Mouse (Mus musculus) MEL (cell line): ENCODE results near the gene Ppil2. TPM values are rescaled to one million over a fixed set of nuclear protein-coding genes. Genes with fewer than 3 reads are reported as not detected.
A peak's percentile ranks its signal among the peaks of the same experiment; 100 is the strongest.

ENCODE experiments used
- DNase-seq: peaks from one replicate; pipeline ENCODE4 v3.0.0; 2011; ENCODE audit warnings: low read depth, low spot score
- H3K27ac ChIP-seq: 2 replicates; pipeline ENCODE4 v1.5.1; 2012; ENCODE audit warnings: low read depth, mild to moderate bottlenecking, control low read depth, low read length, moderate library complexity; ENCODE audit not compliant: control insufficient read depth
- H3K27me3 ChIP-seq, 2 experiments: fragments of 150-350 bp in 1 of 2; sonication (generic) in 1 of 2; 2 replicates each; pipeline ENCODE4 v1.6.1; 2012; ENCODE audit warnings: low read length in 2 of 2, mild to moderate bottlenecking in 2 of 2, improper control_type of control experiment in 1 of 2, moderate library complexity in 1 of 2; ENCODE audit not compliant: insufficient read depth in 2 of 2, control insufficient read depth in 1 of 2
- H3K36me3 ChIP-seq, 2 experiments: 2 replicates each; pipeline ENCODE4 v1.6.1; 2012 to 2014; ENCODE audit warnings: low read length in 2 of 2, improper control_type of control experiment in 1 of 2, inconsistent platforms in 1 of 2, mild to moderate bottlenecking in 1 of 2; ENCODE audit not compliant: insufficient read depth in 2 of 2, control insufficient read depth in 1 of 2
- H3K4me1 ChIP-seq, 2 experiments: fragments of 150-350 bp in 1 of 2; sonication (generic) in 1 of 2; 2 replicates each; pipeline ENCODE4 v1.6.1; 2012; ENCODE audit warnings: low read length in 2 of 2, improper control_type of control experiment in 1 of 2, mild to moderate bottlenecking in 1 of 2; ENCODE audit not compliant: insufficient read depth in 2 of 2, control insufficient read depth in 1 of 2
- H3K4me3 ChIP-seq, 2 experiments: fragments of 150-350 bp in 1 of 2; sonication (generic) in 1 of 2; 2 replicates each; pipeline ENCODE4 v1.5.1; 2012; ENCODE audit warnings: low read depth in 2 of 2, low read length in 2 of 2, mild to moderate bottlenecking in 2 of 2, moderate library complexity in 2 of 2, control low read depth in 1 of 2, improper control_type of control experiment in 1 of 2; ENCODE audit not compliant: control insufficient read depth in 1 of 2, insufficient read depth in 1 of 2
- H3K79me2 ChIP-seq: 2 replicates; pipeline ENCODE4 v1.6.1; 2012; ENCODE audit warnings: mild to moderate bottlenecking, low read length, moderate library complexity; ENCODE audit not compliant: control insufficient read depth, poor library complexity, insufficient read depth
- H3K9ac ChIP-seq: 2 replicates; pipeline ENCODE4 v1.6.1; 2012; ENCODE audit warnings: low read depth, mild to moderate bottlenecking, control low read depth, low read length, moderate library complexity; ENCODE audit not compliant: control insufficient read depth, poor library complexity, severe bottlenecking
- H3K9me3 ChIP-seq: fragments of 150-350 bp; sonication (generic); replicated peaks from 2 replicates; pipeline ENCODE4 v1.6.1; 2012; ENCODE audit warnings: mild to moderate bottlenecking, low read length, improper control_type of control experiment, moderate library complexity; ENCODE audit not compliant: insufficient read depth
- BHLHE40 ChIP-seq: IDR thresholded peaks from 2 replicates; pipeline ENCODE4 v1.6.1; 2012; ENCODE audit warnings: low read depth, mild to moderate bottlenecking, inconsistent platforms, low read length, improper control_type of control experiment, borderline replicate concordance
- CHD1 ChIP-seq: IDR thresholded peaks from 2 replicates; pipeline ENCODE4 v1.6.1; 2012; ENCODE audit warnings: low read depth, mild to moderate bottlenecking, inconsistent platforms, low read length, improper control_type of control experiment
- CTCF ChIP-seq, 3 experiments: IDR thresholded peaks in 2 of 3; conservative IDR thresholded peaks in 1 of 3; 2 replicates each; pipeline ENCODE4 v1.5.1; 2011 to 2012; ENCODE audit warnings: low read length in 3 of 3, low read depth in 2 of 3, mild to moderate bottlenecking in 2 of 3, improper control_type of control experiment in 1 of 3, inconsistent platforms in 1 of 3, mixed read lengths in 1 of 3, moderate library complexity in 1 of 3; ENCODE audit not compliant: control insufficient read depth in 1 of 3, insufficient read depth in 1 of 3, poor library complexity in 1 of 3, severe bottlenecking in 1 of 3
- E2F4 ChIP-seq: IDR thresholded peaks from 2 replicates; pipeline ENCODE4 v1.6.1; 2011; ENCODE audit warnings: low read depth, low read length, improper control_type of control experiment, borderline replicate concordance
- ELF1 ChIP-seq: IDR thresholded peaks from 2 replicates; pipeline ENCODE4 v1.6.1; 2014; ENCODE audit warnings: low read depth, mild to moderate bottlenecking, inconsistent platforms, low read length, improper control_type of control experiment, moderate library complexity
- EP300 ChIP-seq, 2 experiments: IDR thresholded peaks; 2 replicates each; pipeline ENCODE4 v1.6.1; 2011; ENCODE audit warnings: improper control_type of control experiment in 2 of 2, low read length in 2 of 2, low read depth in 1 of 2, mild to moderate bottlenecking in 1 of 2
- GABPA ChIP-seq: IDR thresholded peaks from 2 replicates; pipeline ENCODE4 v1.6.1; 2012; ENCODE audit warnings: low read depth, mild to moderate bottlenecking, inconsistent platforms, low read length, improper control_type of control experiment, moderate library complexity
- GATA1 ChIP-seq: IDR thresholded peaks from 2 replicates; pipeline ENCODE4 v1.6.1; 2011; ENCODE audit warnings: low read depth, low read length, improper control_type of control experiment
- HCFC1 ChIP-seq: IDR thresholded peaks from 2 replicates; pipeline ENCODE4 v1.6.1; 2012; ENCODE audit warnings: low read depth, mild to moderate bottlenecking, inconsistent platforms, low read length, improper control_type of control experiment, moderate library complexity
- KAT2A ChIP-seq: conservative IDR thresholded peaks from 2 replicates; pipeline ENCODE4 v1.6.1; 2012; ENCODE audit warnings: low read depth, low read length, improper control_type of control experiment, inconsistent platforms
- MAX ChIP-seq: IDR thresholded peaks from 2 replicates; pipeline ENCODE4 v1.6.1; 2011; ENCODE audit warnings: low read length, improper control_type of control experiment
- MXI1 ChIP-seq: IDR thresholded peaks from 2 replicates; pipeline ENCODE4 v1.6.1; 2011; ENCODE audit warnings: mild to moderate bottlenecking, low read depth, low read length, improper control_type of control experiment
- MYB ChIP-seq: IDR thresholded peaks from 2 replicates; pipeline ENCODE4 v1.6.1; 2011; ENCODE audit warnings: mild to moderate bottlenecking, low read depth, low read length, improper control_type of control experiment
- MYC ChIP-seq: IDR thresholded peaks from 2 replicates; pipeline ENCODE4 v1.6.1; 2011; ENCODE audit warnings: low read depth, mild to moderate bottlenecking, low read length, improper control_type of control experiment, moderate library complexity
- NELFE ChIP-seq: IDR thresholded peaks from 2 replicates; pipeline ENCODE4 v1.6.1; 2011; ENCODE audit warnings: low read depth, low read length, improper control_type of control experiment
- POLR2A ChIP-seq, 2 experiments: IDR thresholded peaks; 2 replicates each; pipeline ENCODE4 v1.6.1; 2011 to 2012; ENCODE audit warnings: low read length in 2 of 2, mild to moderate bottlenecking in 2 of 2, control low read depth in 1 of 2, improper control_type of control experiment in 1 of 2, low read depth in 1 of 2, moderate library complexity in 1 of 2; ENCODE audit not compliant: control insufficient read depth in 1 of 2, insufficient read depth in 1 of 2, poor library complexity in 1 of 2
- POLR2AphosphoS2 ChIP-seq: IDR thresholded peaks from 2 replicates; pipeline ENCODE4 v1.6.1; 2011; ENCODE audit warnings: low read length, improper control_type of control experiment
- POLR2AphosphoS5 ChIP-seq: IDR thresholded peaks from 2 replicates; pipeline ENCODE4 v1.6.1; 2012; ENCODE audit warnings: low read depth, borderline replicate concordance, mild to moderate bottlenecking, inconsistent platforms, low read length, moderate library complexity, mixed read lengths
- RAD21 ChIP-seq: IDR thresholded peaks from 2 replicates; pipeline ENCODE4 v1.6.1; 2011; ENCODE audit warnings: mild to moderate bottlenecking, low read depth, low read length, improper control_type of control experiment
- TBP ChIP-seq: IDR thresholded peaks from 2 replicates; pipeline ENCODE4 v1.8.0; 2011; ENCODE audit warnings: low read depth, low read length, improper control_type of control experiment
- ZC3H11A ChIP-seq: IDR thresholded peaks from 2 replicates; pipeline ENCODE4 v1.6.1; 2012; ENCODE audit warnings: low read depth, mild to moderate bottlenecking, inconsistent platforms, low read length, improper control_type of control experiment
- ZNF384 ChIP-seq: IDR thresholded peaks from 2 replicates; pipeline ENCODE4 v1.6.1; 2012; ENCODE audit warnings: low read depth, mild to moderate bottlenecking, inconsistent platforms, low read length, improper control_type of control experiment
- polyA plus RNA-seq, 2 experiments: library from polyadenylated mRNA; stranded (reverse) in 1 of 2; unstranded in 1 of 2; fragments of >175 nt in 1 of 2; fragments of >200 nt in 1 of 2; gene quantifications; 2 replicates each; pipeline versions ENCODE4 v1.2.1 to v1.2.4; 2012; ENCODE audit warnings: low replicate concordance in 2 of 2, low read depth in 1 of 2; ENCODE audit not compliant: insufficient read length in 2 of 2, insufficient read depth in 1 of 2, missing spikeins in 1 of 2
- total RNA-seq: library from RNA; depleted of rRNA; stranded (reverse); fragments of 300-350 nt; gene quantifications from 2 replicates; pipeline ENCODE4 v1.2.3, GENCODE M21; 2012

Ppil2 gene
- total and polyA plus RNA-seq, 3 experiments = 62.9 to 81.2 TPM; not detected in 1

DNA sequence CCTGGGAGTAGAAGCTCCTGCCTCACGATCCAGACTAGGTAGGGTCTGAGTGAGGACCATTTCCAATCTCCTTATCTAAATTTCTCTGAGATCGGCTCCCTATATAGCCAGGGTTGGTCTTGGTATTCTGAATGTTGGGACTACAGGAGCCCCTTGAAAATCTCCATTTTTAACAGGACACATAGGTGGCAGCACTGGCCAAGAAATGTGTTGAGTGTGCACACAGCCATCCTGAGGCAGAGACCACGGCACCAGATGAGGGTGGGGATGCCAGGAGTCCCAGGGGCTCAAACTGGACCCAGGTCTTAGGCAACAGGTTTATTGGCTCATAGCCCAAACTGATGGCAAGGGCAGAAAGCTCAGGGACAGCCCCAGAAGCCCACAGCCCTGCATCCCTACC is 22.7 kb downstream of the Ppil2 start:
- TF ChIP-seq GATA1 (no peak), CTCF (IDR thresholded peaks at IDR 0.05 in 2 of 3, conservative IDR thresholded peaks at IDR 0.05 in 1 of 3; ENCODE audit: control insufficient read depth in 1 of 3, insufficient read depth in 1 of 3, low read depth in 2 of 3, low read length in 3 of 3, poor library complexity in 1 of 3, severe bottlenecking in 1 of 3) (peak in 1 of 3 experiments; percentile 26; a peak in 2 of 6 replicates), RAD21 (peak; percentile 5; the same call in 1 of the 2 replicates)
- TF ChIP-seq, all 39 proteins: peak for 2

GRCm38 (mm10) chr16:17086669-17087193 is 24.3 kb downstream of the Ppil2 start:
- no peaks in the 10 kb centered on the region for H3K4me1 ChIP-seq
- H3K27ac ChIP-seq = no peak overlapping the region
- H3K9ac ChIP-seq = no peak overlapping the region
- H3K36me3 ChIP-seq = peaks cover 0 to 10% of the 10 kb centered on the region in 2 experiments; a peak in 2 of 4 replicates
- no peak for DNase-seq
- no peaks in the 10 kb centered on the region for H3K9me3 ChIP-seq
- no peak for TF ChIP-seq CHD1
- TF ChIP-seq ELF1 = no peak
- TF ChIP-seq EP300 (IDR thresholded peaks at IDR 0.05; ENCODE audit: low read depth in 1 of 2, low read length in 2 of 2) = no peak
- TF ChIP-seq KAT2A = no peak
- no peak for TF ChIP-seq E2F4
- no peak for TF ChIP-seq ZNF384
- TF ChIP-seq MYB = no peak
- TF ChIP-seq MXI1 = no peak
- no peak for TF ChIP-seq ZC3H11A
- TF ChIP-seq CTCF (IDR thresholded peaks at IDR 0.05 in 2 of 3, conservative IDR thresholded peaks at IDR 0.05 in 1 of 3; ENCODE audit: control insufficient read depth in 1 of 3, insufficient read depth in 1 of 3, low read depth in 2 of 3, low read length in 3 of 3, poor library complexity in 1 of 3, severe bottlenecking in 1 of 3) = no peak
- no peak for TF ChIP-seq POLR2A (IDR thresholded peaks at IDR 0.05; ENCODE audit: control insufficient read depth in 1 of 2, insufficient read depth in 1 of 2, low read depth in 1 of 2, low read length in 2 of 2, poor library complexity in 1 of 2)
- no peak for TF ChIP-seq MYC
- no peak for TF ChIP-seq HCFC1
- no peak for TF ChIP-seq MAX
- no peak for TF ChIP-seq POLR2AphosphoS5
- no peak for TF ChIP-seq POLR2AphosphoS2
- TF ChIP-seq TBP = no peak
- TF ChIP-seq GABPA = no peak
- TF ChIP-seq NELFE = no peak
- TF ChIP-seq BHLHE40 = no peak
- H3K4me3 ChIP-seq = no peak overlapping the region
- no peaks in the 10 kb centered on the region for H3K27me3 ChIP-seq
- no peaks in the 10 kb centered on the region for H3K79me2 ChIP-seq

More for the DNA sequence above, 22.7 kb downstream of the Ppil2 start:
- Histone ChIP-seq H3K79me2 (no peaks in the 10 kb centered on the region), H3K9ac (no peak overlapping the region), H3K4me3 (no peak overlapping the region), H3K9me3 (no peaks in the 10 kb centered on the region), H3K27ac (no peak overlapping the region), H3K27me3 (no peaks in the 10 kb centered on the region), H3K36me3 (peaks cover 0 to 10% of the 10 kb centered on the region in 2 experiments; a peak in 2 of 4 replicates), H3K4me1 (no peaks in the 10 kb centered on the region)
- DNase-seq = no peak
